28 mouse cellular contexts compared by ENCODE assay signal in genomic region chr19:34868093-34868741, GRCm38 (mm10). TPM values are rescaled to one million over a fixed set of nuclear protein-coding genes. Genes with fewer than 3 reads are reported as not detected.
DNase-seq lines count a peak whose midpoint lies in the region; ATAC-seq lines count a peak whose summit lies in the region.
"Had no signal": no experiment of that assay in that cellular context is flagged by ENCODE, and none has a peak within 500 bp of the region (broad histone marks: within the 10 kb centered on the region; RNA-seq: fewer than 3 reads in every experiment).

No protein-coding gene starts in this region.

- ATAC-seq in heart, embryonic 15.5 days (replicated peaks; ENCODE audit: insufficient number of reproducible peaks, insufficient read depth, low FRiP score, low read depth) = no peak
- no peak for ATAC-seq in heart, embryonic 12.5 days (ENCODE audit: insufficient number of reproducible peaks, low FRiP score)
- ATAC-seq in kidney, embryonic 15.5 days (replicated peaks; ENCODE audit: low FRiP score) = peak; percentile 33; the same call in 1 of the 2 replicates
- ATAC-seq: forebrain, embryonic 13.5 days; forebrain, postnatal 0 days; Patski had no signal

- H3K4me2 ChIP-seq in heart, embryonic 15.5 days = no peak overlapping the region
- H3K4me2 ChIP-seq in heart, embryonic 12.5 days = no peak overlapping the region
- H3K4me2 ChIP-seq in kidney, embryonic 15.5 days = no peak overlapping the region
- H3K4me2 ChIP-seq: embryonic facial prominence, embryonic 13.5 days; forebrain, embryonic 13.5 days; heart, embryonic 13.5 days; hindbrain, embryonic 12.5 days; hindbrain, embryonic 15.5 days had no signal

- H3K9me3 ChIP-seq in heart, embryonic 15.5 days (replicated peaks) = no peaks in the 10 kb centered on the region
- H3K9me3 ChIP-seq in heart, embryonic 12.5 days (replicated peaks) = no peaks in the 10 kb centered on the region
- no peaks in the 10 kb centered on the region for H3K9me3 ChIP-seq in kidney, embryonic 15.5 days (replicated peaks)
- H3K9me3 ChIP-seq: embryonic facial prominence, embryonic 10.5 days; embryonic facial prominence, embryonic 13.5 days; forebrain, embryonic 13.5 days; heart, embryonic 13.5 days; hindbrain, embryonic 12.5 days; hindbrain, embryonic 15.5 days had no signal

- 79% methylated on average over 8 of the region's 8 CpGs for WGBS in heart, embryonic 15.5 days
- WGBS in heart, embryonic 12.5 days = 84% methylated on average over 8 of the region's 8 CpGs
- 85% methylated on average over 8 of the region's 8 CpGs for WGBS in kidney, embryonic 15.5 days

- no peak overlapping the region for H3K9ac ChIP-seq in heart, embryonic 15.5 days
- H3K9ac ChIP-seq in heart, embryonic 12.5 days = no peak overlapping the region
- H3K9ac ChIP-seq in kidney, embryonic 15.5 days = no peak overlapping the region
- H3K9ac ChIP-seq: embryonic facial prominence, embryonic 13.5 days; forebrain, embryonic 13.5 days; forebrain, postnatal 0 days; heart, embryonic 13.5 days; hindbrain, embryonic 12.5 days; hindbrain, embryonic 15.5 days had no signal

- no peaks in the 10 kb centered on the region for H3K27me3 ChIP-seq in heart, embryonic 15.5 days
- no peaks in the 10 kb centered on the region for H3K27me3 ChIP-seq in heart, embryonic 12.5 days (replicated peaks)
- no peaks in the 10 kb centered on the region for H3K27me3 ChIP-seq in kidney, embryonic 15.5 days
- H3K27me3 ChIP-seq: embryonic facial prominence, embryonic 13.5 days; forebrain, embryonic 13.5 days; heart, embryonic 13.5 days; hindbrain, embryonic 12.5 days; hindbrain, embryonic 15.5 days; Patski had no signal

- DNase-seq in kidney, postnatal 4 days = no peak
- DNase-seq in NIH3T3 (ENCODE audit: low read depth) (peak; percentile 35), adipocyte (ENCODE audit: low spot score) (no peak)
- peak; percentile 90 for DNase-seq in gonadal fat pad, adult 2 months (ENCODE audit: low read depth)
- no peak for DNase-seq in testis, postnatal 14 days (ENCODE audit: low spot score)
- DNase-seq: adrenal gland, adult 2 months; adrenal gland, postnatal 14 days; cerebellum, adult 11-12 months; cerebellum, adult 8-10 months; cerebellum, postnatal 10 days; cerebellum, postnatal 36 days; embryo, embryonic 11 days; forebrain, postnatal 0 days; gastrocnemius, adult 2 months; gastrocnemius, postnatal 14 days; heart, adult 18-20 months had no signal

- H3K4me3 ChIP-seq in heart, embryonic 15.5 days = no peak overlapping the region
- no peak overlapping the region for H3K4me3 ChIP-seq in heart, embryonic 12.5 days
- H3K4me3 ChIP-seq in kidney, embryonic 15.5 days (replicated peaks) = no peak overlapping the region
- H3K4me3 ChIP-seq: embryonic facial prominence, embryonic 10.5 days; embryonic facial prominence, embryonic 13.5 days; erythroblast, embryonic 14.5 days; forebrain, embryonic 10.5 days; forebrain, embryonic 13.5 days; gastrocnemius, adult 2 months; heart, embryonic 13.5 days; hindbrain, embryonic 12.5 days; hindbrain, embryonic 15.5 days had no signal

- H3K36me3 ChIP-seq in heart, embryonic 15.5 days = no peaks in the 10 kb centered on the region
- H3K36me3 ChIP-seq in heart, embryonic 12.5 days = no peaks in the 10 kb centered on the region
- no peaks in the 10 kb centered on the region for H3K36me3 ChIP-seq in kidney, embryonic 15.5 days
- H3K36me3 ChIP-seq: embryonic facial prominence, embryonic 10.5 days; embryonic facial prominence, embryonic 13.5 days; forebrain, embryonic 10.5 days; heart, embryonic 13.5 days; hindbrain, embryonic 12.5 days; hindbrain, embryonic 15.5 days had no signal

- 0 out of 2 replicates have a peak overlapping the region, but pooled peaks have one; percentile 9 for H3K27ac ChIP-seq in heart, embryonic 15.5 days
- no peak overlapping the region for H3K27ac ChIP-seq in heart, embryonic 12.5 days (ENCODE audit: poor library complexity, severe bottlenecking)
- no peak overlapping the region for H3K27ac ChIP-seq in kidney, embryonic 15.5 days
- H3K27ac ChIP-seq: embryonic facial prominence, embryonic 10.5 days; embryonic facial prominence, embryonic 13.5 days; forebrain, embryonic 10.5 days; forebrain, embryonic 13.5 days; gastrocnemius, adult 2 months; heart, embryonic 13.5 days; hindbrain, embryonic 12.5 days; hindbrain, embryonic 15.5 days had no signal

- peaks cover 18% of the 10 kb centered on the region for H3K4me1 ChIP-seq in heart, embryonic 15.5 days (replicated peaks)
- H3K4me1 ChIP-seq in heart, embryonic 12.5 days (replicated peaks) = peaks cover 8% of the 10 kb centered on the region; the same call in 1 of the 2 replicates
- peaks cover 6% of the 10 kb centered on the region; the same call in 1 of the 2 replicates for H3K4me1 ChIP-seq in kidney, embryonic 15.5 days
- H3K4me1 ChIP-seq: forebrain, embryonic 10.5 days; forebrain, embryonic 13.5 days; hindbrain, embryonic 12.5 days; hindbrain, embryonic 15.5 days had no signal

RNA-seq across cellular contexts. Expression of gene Pank1, which starts 11.0 kb away (rescaled TPM):
- 13.1 and 15.5 TPM in 2 replicates for polyA plus RNA-seq in heart, embryonic 15.5 days (2015; fragmentation: Nextera tagmentation; extraction: Ambion mirVana)
- polyA plus RNA-seq in heart, embryonic 12.5 days (2016; fragmentation: Nextera tagmentation; extraction: Ambion mirVana) = 13.9 and 14.0 TPM in 2 replicates
- 7.3 and 8.1 TPM in 2 replicates for polyA plus RNA-seq in kidney, embryonic 15.5 days (2015; fragmentation: Nextera tagmentation; extraction: Ambion mirVana)
- 3.0 and 8.0 TPM in 2 replicates for polyA plus RNA-seq in gonadal fat pad, adult 2 months (2012; rRNA removed)
- polyA plus RNA-seq: erythroblast, embryonic 14.5 days had no signal

RNA-seq across cellular contexts. Expression of gene Kif20b, which starts 53.9 kb away (rescaled TPM):
- polyA plus RNA-seq in heart, embryonic 15.5 days (2015; fragmentation: Nextera tagmentation; extraction: Ambion mirVana) = 37.3 and 39.0 TPM in 2 replicates
- 40.5 and 43.4 TPM in 2 replicates for polyA plus RNA-seq in heart, embryonic 12.5 days (2016; fragmentation: Nextera tagmentation; extraction: Ambion mirVana)
- polyA plus RNA-seq in kidney, embryonic 15.5 days (2015; fragmentation: Nextera tagmentation; extraction: Ambion mirVana) = 65.8 and 68.8 TPM in 2 replicates
- 0.12 and 0.19 TPM in 2 replicates for polyA plus RNA-seq in gonadal fat pad, adult 2 months (2012; rRNA removed)
- polyA plus RNA-seq: adrenal gland, adult 2 months had no signal

Comparison
In these comparisons a context has a peak if more than half of its experiments do, and no peak if none do; other contexts are left out.
1. DNase-seq: peak in NIH3T3 (single experiment) and gonadal fat pad, adult 2 months (single experiment); none in kidney, postnatal 4 days (0 of 2), adipocyte (single experiment) and testis, postnatal 14 days (single experiment).
2. RNA of gene Kif20b, which starts 53.9 kb away (polyA plus RNA-seq): 65.8 to 68.8 TPM in kidney, embryonic 15.5 days, 40.5 to 43.4 TPM in heart, embryonic 12.5 days and 37.3 to 39.0 TPM in heart, embryonic 15.5 days; 0.12 to 0.19 TPM in gonadal fat pad, adult 2 months; every median in the first group is over 10 times any median in the second.